Mouse (Mus musculus): Measurements from ENCODE around the gene Als2.

DNA sequence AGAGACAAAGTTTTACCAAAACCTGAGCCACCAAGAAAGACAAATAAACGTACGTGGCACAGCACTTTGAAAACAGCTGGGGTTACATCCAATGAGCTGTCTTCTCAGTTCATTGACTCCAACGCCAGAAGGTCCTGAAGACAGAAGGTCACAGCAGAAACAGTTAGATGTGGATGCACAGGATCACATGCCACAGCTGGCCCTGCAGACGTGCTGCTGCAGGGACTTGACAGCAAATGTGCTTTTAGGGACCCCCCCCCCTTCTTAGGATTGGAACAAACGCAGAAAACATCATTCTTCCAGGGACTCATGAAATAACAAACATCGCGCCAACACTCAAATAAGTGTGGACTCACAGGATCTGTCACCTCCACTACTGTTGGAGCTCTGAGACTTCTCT, 108.2 kb downstream of the Als2 start:
- TF ChIP-seq CTCF (conservative IDR thresholded peaks at IDR 0.05; ENCODE audit: insufficient read depth, insufficient read length, low read depth, low read length): no peak
- no peak for TF ChIP-seq POLR2A (IDR thresholded peaks at IDR 0.05; ENCODE audit: low read depth, low read length)
